Mouse (Mus musculus) gastrocnemius, adult 18-20 months (tissue): ENCODE data around the gene Fgf18. TPM values are rescaled to one million over a fixed set of nuclear protein-coding genes. Genes with fewer than 3 reads are reported as not detected.
A peak's percentile ranks its signal among the peaks of the same experiment; 100 is the strongest.

Experiments
- DNase-seq: peaks from one replicate; pipeline ENCODE4 v3.0.0; 2021; ENCODE audit warnings: low spot score
- total RNA-seq, 2 experiments: library from RNA; stranded (reverse); gene quantifications; 2 replicates each; pipeline ENCODE4 v1.2.3; 2021

Gene Fgf18
- total RNA-seq, 2 experiments from 2014 or later = 1.0 to 1.1 TPM

GRCm38 (mm10) chr11:33119116-33119515, 28.1 kb downstream of the Fgf18 start:
- DNase-seq = no peak

DNA sequence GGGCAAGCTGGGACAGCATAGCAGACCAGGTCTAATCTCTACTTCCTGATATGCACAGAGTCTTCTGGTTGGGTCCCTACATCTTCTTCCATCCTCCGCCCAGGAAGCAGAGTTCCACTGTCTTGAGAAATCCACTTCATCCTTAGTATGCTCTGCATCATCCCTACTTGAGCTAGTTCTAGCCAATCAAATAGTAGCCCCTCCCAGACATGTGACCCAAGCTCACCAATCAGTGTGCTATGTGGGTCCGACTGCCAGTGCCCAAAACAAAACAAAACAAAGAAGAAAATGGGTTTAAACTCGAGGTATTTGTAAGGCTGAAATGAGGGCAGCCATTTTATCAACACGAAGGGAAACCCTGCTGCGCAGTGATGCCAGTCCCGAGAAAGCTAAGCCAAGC, 28.7 kb downstream of the Fgf18 start:
- no peak for DNase-seq

- DNase-seq = no peak
Observed at GRCm38 (mm10) chr11:33115796-33116195, 31.4 kb downstream of the Fgf18 start.

DNA sequence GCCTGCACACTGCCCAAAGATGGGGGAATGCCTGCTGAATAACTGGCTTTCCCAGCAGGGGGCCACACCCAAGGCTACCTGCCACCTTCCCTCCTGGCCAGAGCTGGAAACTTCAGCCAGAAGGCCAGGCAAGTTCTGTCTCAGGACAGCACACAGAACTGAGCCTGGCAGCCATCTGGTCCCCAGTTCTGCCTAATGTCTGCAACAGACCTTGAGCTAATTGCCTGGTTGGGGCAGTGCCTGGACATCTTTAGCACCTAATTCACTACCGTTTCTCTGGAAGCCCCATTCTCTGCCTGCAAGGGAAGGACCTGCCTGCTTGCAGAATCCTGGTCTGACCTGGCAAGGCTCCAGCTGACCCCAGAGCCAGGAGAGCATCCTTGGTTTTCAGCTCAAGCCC, 34.8 kb downstream of the Fgf18 start:
- DNase-seq = no peak

DNA sequence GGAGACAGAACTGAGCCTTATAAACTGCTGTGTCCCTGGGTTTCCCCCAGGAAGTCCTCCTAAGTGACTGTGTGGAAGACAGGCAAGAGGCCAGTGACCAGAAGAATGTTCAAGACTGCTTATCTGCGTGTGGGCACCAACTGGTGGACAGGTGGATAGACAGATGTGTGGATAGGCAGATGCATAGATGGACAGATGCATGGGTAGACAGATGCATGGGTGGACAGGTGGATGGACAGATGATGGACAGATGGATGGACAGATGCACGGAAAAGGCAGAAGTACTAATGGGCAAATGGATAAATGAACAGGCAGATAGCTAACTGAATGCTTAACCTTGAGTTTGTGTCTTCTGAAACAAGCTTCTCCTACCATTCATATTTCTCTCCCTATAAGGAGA, 37.1 kb downstream of the Fgf18 start:
- DNase-seq = no peak

DNA sequence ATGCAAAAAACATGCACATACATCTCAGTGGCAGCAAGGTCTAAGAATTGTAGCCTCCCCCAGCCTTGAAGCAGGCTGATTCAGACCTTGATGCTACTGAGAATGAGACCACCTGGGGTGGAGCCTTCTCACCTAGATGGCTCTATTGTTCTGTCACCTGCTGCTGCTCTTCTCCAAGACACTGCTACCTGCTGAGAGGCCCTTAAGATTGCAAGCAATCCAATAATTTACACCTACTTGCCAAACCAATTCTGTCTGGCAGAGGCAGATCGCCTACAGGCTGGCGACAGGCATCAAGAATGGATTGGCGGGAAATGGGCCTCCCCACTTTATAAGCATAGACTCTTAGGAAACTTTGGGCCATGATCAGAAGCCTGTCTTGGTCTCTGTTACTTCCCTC, 39.7 kb downstream of the Fgf18 start:
- DNase-seq = no peak

GRCm38 (mm10) chr11:33104911-33105316, 42.3 kb downstream of the Fgf18 start:
- DNase-seq = no peak

- DNase-seq = no peak
Observed at GRCm38 (mm10) chr11:33103291-33103943, 43.8 kb downstream of the Fgf18 start.

GRCm38 (mm10) chr11:33100027-33100507, 47.1 kb downstream of the Fgf18 start:
- peak; percentile 57 for DNase-seq

GRCm38 (mm10) chr11:33099425-33099824, 47.8 kb downstream of the Fgf18 start:
- no peak for DNase-seq

- peak; percentile 83 for DNase-seq
Observed at GRCm38 (mm10) chr11:33098446-33098845, 48.8 kb downstream of the Fgf18 start.

DNA sequence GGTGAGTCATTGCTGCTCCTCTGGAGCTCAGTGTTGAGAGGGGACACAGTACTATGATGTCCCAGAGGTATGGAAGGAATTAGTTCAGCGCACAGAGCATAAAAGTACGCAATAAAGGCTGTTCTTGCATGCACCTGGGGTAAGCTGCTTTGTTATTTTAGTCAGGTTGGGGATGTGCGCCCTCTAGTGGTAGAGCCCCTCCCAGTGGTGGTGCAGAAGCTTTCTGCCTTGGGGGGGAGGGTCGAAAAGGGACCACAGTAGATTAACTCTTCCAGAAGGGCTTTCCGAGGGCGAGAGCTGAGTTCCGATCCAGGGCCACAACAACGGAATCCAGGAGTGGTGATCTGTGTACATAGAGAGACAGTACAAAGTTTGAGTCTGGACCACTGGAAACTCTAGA, 49.3 kb downstream of the Fgf18 start:
- peak; percentile 34 for DNase-seq

DNA sequence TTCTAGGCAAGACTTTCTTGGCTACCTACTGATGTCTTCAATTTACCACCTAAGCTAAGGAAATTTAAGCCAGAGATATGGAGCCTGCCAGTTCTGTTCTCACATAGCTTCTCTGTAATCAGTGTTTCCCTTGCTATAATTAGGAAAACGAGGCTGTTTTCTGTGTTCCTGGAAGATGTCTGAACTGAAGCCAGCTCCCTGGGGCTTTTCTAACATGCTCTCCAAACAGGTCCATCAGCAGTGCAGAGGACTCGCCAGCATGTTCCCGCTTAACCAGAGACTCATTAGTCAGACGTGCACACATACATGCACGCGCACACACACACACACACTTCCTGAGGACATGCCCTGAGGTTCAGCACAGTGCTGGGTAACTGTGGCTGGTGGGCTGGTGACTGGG, 57.3 kb downstream of the Fgf18 start:
- no peak for DNase-seq

GRCm38 (mm10) chr11:33088181-33088580, 59.0 kb downstream of the Fgf18 start:
- DNase-seq = no peak

- no peak for DNase-seq
Observed at GRCm38 (mm10) chr11:33086046-33086445, 61.2 kb downstream of the Fgf18 start.

DNA sequence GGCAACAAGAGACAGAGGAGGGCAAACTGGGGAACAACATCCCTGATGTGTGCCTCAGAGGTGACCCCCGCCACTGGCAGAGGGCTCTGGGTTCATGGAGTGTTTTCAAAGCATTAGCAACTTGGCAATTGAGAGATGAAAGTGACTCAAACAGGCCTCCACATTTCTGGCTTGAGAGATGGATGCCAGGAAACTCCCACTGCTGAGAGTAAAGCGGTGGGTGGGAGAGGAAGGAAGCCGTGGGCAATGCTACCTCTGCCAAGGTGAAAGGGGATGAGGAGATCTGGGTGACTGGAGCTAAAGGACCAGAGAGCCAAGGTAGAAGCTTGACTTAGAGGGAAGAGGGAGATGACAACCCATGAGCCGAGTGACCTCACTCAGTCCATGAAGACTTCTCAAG, 61.7 kb downstream of the Fgf18 start:
- no peak for DNase-seq

DNA sequence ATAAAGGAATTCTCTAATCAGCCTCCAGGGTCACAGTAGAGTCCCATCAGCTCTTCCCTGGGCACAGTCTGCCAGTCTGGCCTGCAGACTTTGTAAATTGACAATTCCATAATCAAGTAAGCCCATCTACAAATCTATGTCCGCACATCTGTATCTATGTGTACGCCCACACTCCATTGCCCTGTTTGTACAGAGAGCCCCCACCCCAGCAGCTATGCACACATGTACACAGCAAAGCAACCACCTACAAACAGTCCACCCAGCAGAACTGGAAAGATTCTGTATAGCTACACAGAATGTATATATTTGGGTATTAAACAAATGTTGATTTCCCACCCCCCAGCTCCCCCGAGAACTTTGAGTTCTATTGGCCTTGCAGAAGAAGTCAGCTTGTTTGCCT, 62.1 kb downstream of the Fgf18 start:
- no peak for DNase-seq

DNA sequence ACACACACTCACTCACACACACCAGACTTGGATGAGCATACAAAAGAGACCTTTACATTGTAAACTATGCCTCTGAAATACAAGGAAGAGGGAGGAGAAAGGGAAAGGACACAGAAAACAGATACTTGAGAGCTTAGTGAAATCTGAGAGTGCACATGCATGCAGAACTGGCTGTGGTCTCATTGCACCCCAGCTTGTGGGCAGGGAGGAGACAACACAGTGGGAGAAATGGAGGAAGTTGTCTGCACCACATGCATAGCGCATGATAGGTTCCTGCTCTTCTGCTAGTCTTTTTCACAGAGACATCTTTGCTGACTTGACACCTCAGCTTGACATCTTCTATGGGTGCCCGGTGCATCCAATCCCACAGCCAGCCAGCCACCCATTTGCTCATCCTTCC, 63.2 kb downstream of the Fgf18 start:
- DNase-seq = no peak

- DNase-seq = no peak
Observed at GRCm38 (mm10) chr11:33081175-33081574, 66.0 kb downstream of the Fgf18 start.

GRCm38 (mm10) chr11:33080046-33080808, 67.0 kb downstream of the Fgf18 start:
- DNase-seq = no peak

- no peak for DNase-seq
Observed at GRCm38 (mm10) chr11:33079424-33079823, 67.8 kb downstream of the Fgf18 start.

DNA sequence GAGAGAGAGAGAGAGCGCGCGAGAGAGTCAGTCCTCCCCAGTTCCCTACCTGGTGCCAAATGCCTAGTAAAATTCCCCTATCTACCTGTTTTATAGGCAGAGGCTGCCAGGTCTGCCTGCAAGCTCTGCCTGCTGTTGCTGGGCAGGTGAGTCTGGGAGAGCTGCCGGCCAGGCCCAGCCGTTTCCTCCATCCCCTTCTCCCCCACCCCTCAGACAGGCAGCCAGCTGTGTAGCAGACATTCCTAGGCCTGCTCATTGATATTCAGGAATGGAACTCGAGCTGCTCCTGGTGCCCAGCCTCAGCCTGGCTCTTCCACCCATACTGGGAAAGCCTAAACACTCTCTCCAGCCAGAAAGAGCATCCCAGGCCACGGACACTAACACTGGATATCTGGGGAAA, 69.2 kb downstream of the Fgf18 start:
- no peak for DNase-seq

DNA sequence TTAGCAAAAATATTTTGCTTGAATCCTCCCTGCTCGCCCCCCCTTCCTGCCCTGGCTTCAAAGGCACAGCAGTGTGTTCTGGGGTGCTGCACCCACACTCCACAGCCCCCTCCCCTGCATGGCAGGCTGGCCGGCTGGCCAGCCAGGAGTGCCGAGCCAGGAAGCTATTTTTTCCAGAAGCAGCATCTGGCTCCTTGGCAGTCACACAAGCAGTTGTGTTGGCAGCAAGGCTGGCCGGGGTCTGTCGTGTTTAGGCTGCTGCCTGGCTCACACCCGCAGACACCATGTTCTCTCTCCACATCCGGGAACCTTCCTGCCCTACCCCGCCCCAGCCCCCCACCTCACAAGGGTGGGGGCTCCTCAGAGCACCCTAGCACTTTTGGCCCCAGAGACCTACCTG, 71.9 kb downstream of the Fgf18 start:
- peak; percentile 20 for DNase-seq
